Mouse (Mus musculus) kidney, adult 2 months (tissue): ENCODE measurements around the gene Ntm.

Experiments used
- CTCF ChIP-seq: fragments of 200-500 bp; conservative IDR thresholded peaks from 2 replicates; pipeline ENCODE4 v1.5.1; 2011; ENCODE audit warnings: low read depth, mild to moderate bottlenecking, control low read depth, low read length, moderate library complexity, mixed read lengths; ENCODE audit not compliant: insufficient read depth, insufficient read length
- POLR2A ChIP-seq: fragments of 200-500 bp; IDR thresholded peaks from one replicate; pipeline ENCODE4 v1.6.1; 2011; ENCODE audit warnings: low read depth, low read length, control low read depth

DNA sequence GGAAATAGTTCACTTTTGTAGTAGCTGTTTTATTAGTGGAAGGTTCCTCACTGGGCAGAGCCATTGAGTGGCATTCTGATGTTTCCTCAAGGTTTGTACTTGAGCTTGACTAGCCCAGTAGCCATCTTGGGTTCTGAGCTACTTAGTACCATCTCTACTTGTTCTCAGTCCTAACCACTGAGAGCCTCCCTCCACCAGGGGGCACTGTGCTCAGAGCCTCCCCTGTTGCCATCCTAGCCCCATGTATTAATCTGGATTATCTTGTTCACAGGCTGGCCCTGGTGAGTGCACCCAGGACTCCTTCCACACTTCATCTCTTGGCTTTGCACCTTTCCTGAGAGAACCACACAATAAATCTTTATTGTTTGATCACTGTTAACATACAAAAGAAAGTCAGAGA lies 555.0 kb downstream of the Ntm start:
- TF ChIP-seq CTCF (peak; percentile 47), POLR2A (no peak)
